Mouse (Mus musculus): ENCODE measurements around the gene Olfr1500. TPM values are rescaled to one million over a fixed set of nuclear protein-coding genes. Genes with fewer than 3 reads are reported as not detected.
"Not testable (repeated sequence)": the region's sequence is repeated elsewhere in the genome, so short reads cannot be mapped to it uniquely, and the experiment has no call there.

The Olfr1500 gene
- polyA plus RNA-seq (2015; fragmentation: Nextera tagmentation; extraction: Ambion mirVana): not detected in 2 replicates

DNA sequence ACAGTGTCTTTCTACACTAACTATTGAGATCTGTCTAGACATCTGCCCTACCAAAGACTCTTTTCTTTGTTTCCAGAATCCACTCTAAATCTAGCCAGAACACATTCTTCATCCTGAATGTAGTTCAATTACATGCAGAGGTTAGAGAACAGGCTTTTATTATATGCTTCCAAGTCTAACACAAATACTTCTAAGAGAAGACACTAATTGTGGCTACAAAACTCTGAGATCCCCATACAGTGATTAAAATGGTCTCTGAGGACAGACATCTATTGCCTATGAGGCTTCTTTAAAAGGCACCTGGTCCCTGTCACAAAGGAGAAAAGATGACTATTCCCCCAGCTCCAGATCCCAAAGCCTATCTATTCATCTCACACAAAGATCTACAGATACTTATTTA lies at the start of gene Olfr1500:
Gene Olfr1500, minus strand, starts transcription at position 101 of the 400 bp plus-strand sequence.
- Histone ChIP-seq H3K9ac (ENCODE audit: low read depth, low read length) (no peak within 1 kb of the TSS), H3K4me2 (ENCODE audit: low read depth, low read length) (no peak within 1 kb of the TSS), H3K27me3 (replicated peaks; ENCODE audit: control insufficient read depth, insufficient read depth, low read length) (no peaks in the 10 kb centered on the region), H3K4me3 (ENCODE audit: low read length) (no peak within 1 kb of the TSS), H3K9me3 (ENCODE audit: control insufficient read depth, low read length) (no peaks in the 10 kb centered on the region), H3K36me3 (ENCODE audit: control insufficient read depth, insufficient read depth, low read length) (no peaks in the 10 kb centered on the region), H3K27ac (ENCODE audit: low read length) (no peak within 1 kb of the TSS), H3K4me1 (ENCODE audit: control insufficient read depth, insufficient read depth, low read length) (no peaks in the 10 kb centered on the region)
- ATAC-seq: no peak

GRCm38 (mm10) chr19:13861495-13861894 lies 31.2 kb upstream of the Olfr1500 start, which contains the start of gene Olfr1502:
Gene Olfr1502, plus strand, starts transcription at chr19:13861795.
- WGBS: 93% methylated on average over 1 of the region's 1 CpGs

GRCm38 (mm10) chr19:13850592-13850991 lies 20.3 kb upstream of the Olfr1500 start, which contains the start of gene Olfr1501:
Gene Olfr1501, minus strand, starts transcription at chr19:13850692.
- not testable (repeated sequence) for H3K9ac ChIP-seq (ENCODE audit: low read depth, low read length); H3K4me2 ChIP-seq (ENCODE audit: low read depth, low read length); H3K9me3 ChIP-seq (ENCODE audit: control insufficient read depth, low read length); H3K36me3 ChIP-seq (ENCODE audit: control insufficient read depth, insufficient read depth, low read length); ATAC-seq; H3K4me1 ChIP-seq (ENCODE audit: control insufficient read depth, insufficient read depth, low read length); H3K4me3 ChIP-seq (ENCODE audit: low read length); H3K27ac ChIP-seq (ENCODE audit: low read length); H3K27me3 ChIP-seq (replicated peaks; ENCODE audit: control insufficient read depth, insufficient read depth, low read length)

More at GRCm38 (mm10) chr19:13861495-13861894, 31.2 kb upstream of the Olfr1500 start, which contains the start of gene Olfr1502:
- Histone ChIP-seq H3K4me2 (ENCODE audit: low read depth, low read length) (no peak within 1 kb of the TSS), H3K36me3 (ENCODE audit: control insufficient read depth, insufficient read depth, low read length) (no peaks in the 10 kb centered on the region), H3K4me1 (ENCODE audit: control insufficient read depth, insufficient read depth, low read length) (no peaks in the 10 kb centered on the region), H3K27ac (ENCODE audit: low read length) (no peak within 1 kb of the TSS), H3K4me3 (ENCODE audit: low read length) (no peak within 1 kb of the TSS), H3K9me3 (ENCODE audit: control insufficient read depth, low read length) (no peaks in the 10 kb centered on the region), H3K9ac (ENCODE audit: low read depth, low read length) (no peak within 1 kb of the TSS), H3K27me3 (replicated peaks; ENCODE audit: control insufficient read depth, insufficient read depth, low read length) (no peaks in the 10 kb centered on the region)
- ATAC-seq: no peak

GRCm38 (mm10) chr19:13828447-13828846 lies 1.8 kb downstream of the Olfr1500 start:
- WGBS: 79% methylated on average over 3 of the region's 3 CpGs
- H3K9me3 ChIP-seq (ENCODE audit: control insufficient read depth, low read length): no peaks in the 10 kb centered on the region
- H3K27ac ChIP-seq (ENCODE audit: low read length): no peak overlapping the region
- no peaks in the 10 kb centered on the region for H3K27me3 ChIP-seq (replicated peaks; ENCODE audit: control insufficient read depth, insufficient read depth, low read length)
- H3K36me3 ChIP-seq (ENCODE audit: control insufficient read depth, insufficient read depth, low read length): no peaks in the 10 kb centered on the region
- H3K9ac ChIP-seq (ENCODE audit: low read depth, low read length): no peak overlapping the region
- no peak overlapping the region for H3K4me3 ChIP-seq (ENCODE audit: low read length)
- no peak for ATAC-seq
- no peaks in the 10 kb centered on the region for H3K4me1 ChIP-seq (ENCODE audit: control insufficient read depth, insufficient read depth, low read length)
- no peak overlapping the region for H3K4me2 ChIP-seq (ENCODE audit: low read depth, low read length)

- no peak for ATAC-seq
- Histone ChIP-seq H3K27me3 (replicated peaks; ENCODE audit: control insufficient read depth, insufficient read depth, low read length) (no peaks in the 10 kb centered on the region), H3K4me2 (ENCODE audit: low read depth, low read length) (no peak overlapping the region), H3K4me3 (ENCODE audit: low read length) (no peak overlapping the region), H3K9me3 (ENCODE audit: control insufficient read depth, low read length) (no peaks in the 10 kb centered on the region), H3K9ac (ENCODE audit: low read depth, low read length) (no peak overlapping the region), H3K4me1 (ENCODE audit: control insufficient read depth, insufficient read depth, low read length) (no peaks in the 10 kb centered on the region), H3K27ac (ENCODE audit: low read length) (no peak overlapping the region), H3K36me3 (ENCODE audit: control insufficient read depth, insufficient read depth, low read length) (no peaks in the 10 kb centered on the region)
- WGBS: 62% methylated on average over 5 of the region's 5 CpGs
These were observed 9.4 kb downstream of the Olfr1500 start for GRCm38 (mm10) chr19:13820847-13821246.

DNA sequence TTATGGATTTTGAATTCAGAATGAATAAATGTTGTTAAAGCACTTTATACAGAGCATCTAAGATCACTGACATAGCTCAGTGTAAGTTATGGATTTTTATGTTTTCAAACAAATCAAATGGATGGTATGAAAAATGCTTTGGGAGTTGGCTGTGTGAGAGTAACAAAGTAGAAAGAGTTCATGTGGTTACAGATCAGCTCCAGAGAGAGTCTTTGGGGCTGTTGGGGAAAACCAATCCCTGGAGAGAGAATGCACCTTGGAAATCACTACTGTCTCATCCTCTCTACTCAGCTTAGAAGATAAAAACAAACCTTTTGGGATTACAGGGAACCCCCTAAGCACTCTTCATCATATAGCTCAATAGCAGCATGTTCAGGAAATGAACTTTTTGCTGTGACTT lies 10.9 kb downstream of the Olfr1500 start, which contains the start of gene Olfr1499:
Gene Olfr1499, minus strand, starts transcription at position 101 of the 400 bp plus-strand sequence.
- Histone ChIP-seq H3K27me3 (replicated peaks; ENCODE audit: control insufficient read depth, insufficient read depth, low read length) (no peaks in the 10 kb centered on the region), H3K27ac (ENCODE audit: low read length) (no peak within 1 kb of the TSS), H3K9ac (ENCODE audit: low read depth, low read length) (no peak within 1 kb of the TSS), H3K9me3 (ENCODE audit: control insufficient read depth, low read length) (no peaks in the 10 kb centered on the region), H3K36me3 (ENCODE audit: control insufficient read depth, insufficient read depth, low read length) (no peaks in the 10 kb centered on the region), H3K4me3 (ENCODE audit: low read length) (no peak within 1 kb of the TSS), H3K4me1 (ENCODE audit: control insufficient read depth, insufficient read depth, low read length) (no peaks in the 10 kb centered on the region), H3K4me2 (ENCODE audit: low read depth, low read length) (no peak within 1 kb of the TSS)
- no peak for ATAC-seq

DNA sequence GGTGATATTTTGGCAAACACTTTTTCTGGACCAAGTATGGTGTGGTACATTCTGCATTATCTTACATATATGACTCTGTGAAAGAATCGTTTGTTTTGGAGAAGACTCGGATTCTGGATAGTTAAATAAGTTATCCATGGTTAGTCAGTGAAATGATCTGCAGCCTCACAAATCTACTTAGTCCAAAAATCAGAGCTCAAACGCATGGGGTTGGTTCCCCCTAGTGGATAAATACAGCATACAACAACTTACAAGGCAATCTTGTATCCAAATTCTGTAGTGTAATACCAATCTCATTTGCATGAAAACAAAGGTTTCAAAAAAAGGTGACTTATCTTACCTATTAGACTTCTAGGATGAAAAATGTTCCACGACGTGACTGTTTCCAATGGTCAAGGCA lies 11.5 kb downstream of the Olfr1500 start:
- H3K36me3 ChIP-seq (ENCODE audit: control insufficient read depth, insufficient read depth, low read length): no peaks in the 10 kb centered on the region
- H3K9ac ChIP-seq (ENCODE audit: low read depth, low read length): no peak overlapping the region
- H3K9me3 ChIP-seq (ENCODE audit: control insufficient read depth, low read length): no peaks in the 10 kb centered on the region
- H3K27ac ChIP-seq (ENCODE audit: low read length): no peak overlapping the region
- ATAC-seq: no peak
- no peaks in the 10 kb centered on the region for H3K27me3 ChIP-seq (replicated peaks; ENCODE audit: control insufficient read depth, insufficient read depth, low read length)
- no peak overlapping the region for H3K4me2 ChIP-seq (ENCODE audit: low read depth, low read length)
- WGBS: 32% methylated on average over 5 of the region's 5 CpGs
- no peaks in the 10 kb centered on the region for H3K4me1 ChIP-seq (ENCODE audit: control insufficient read depth, insufficient read depth, low read length)
- H3K4me3 ChIP-seq (ENCODE audit: low read length): no peak overlapping the region

GRCm38 (mm10) chr19:13812823-13813222 lies 17.5 kb downstream of the Olfr1500 start:
- Histone ChIP-seq H3K9me3 (ENCODE audit: control insufficient read depth, low read length) (no peaks in the 10 kb centered on the region), H3K4me3 (ENCODE audit: low read length) (no peak overlapping the region)

DNA sequence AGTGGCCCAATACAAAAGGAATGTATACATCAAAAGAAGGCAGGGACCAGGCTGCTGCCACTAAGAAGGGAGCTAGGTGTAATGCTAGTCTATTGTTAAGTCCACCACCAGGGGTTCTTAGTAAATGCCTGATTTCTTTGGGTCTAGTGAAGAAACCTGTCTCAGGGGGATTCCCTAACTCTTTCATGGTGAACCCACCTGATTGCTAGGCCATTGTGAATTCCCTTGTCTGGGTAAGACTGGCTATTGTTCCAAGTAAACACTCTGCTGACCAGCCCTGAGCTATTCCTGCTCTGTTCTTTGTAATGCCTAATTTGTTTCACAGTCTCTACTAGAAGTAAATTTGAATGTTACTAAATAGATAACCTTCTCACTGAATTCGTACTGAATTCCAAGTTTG lies 24.8 kb downstream of the Olfr1500 start:
- H3K36me3 ChIP-seq (ENCODE audit: control insufficient read depth, insufficient read depth, low read length); ATAC-seq; H3K27ac ChIP-seq (ENCODE audit: low read length); H3K4me1 ChIP-seq (ENCODE audit: control insufficient read depth, insufficient read depth, low read length); H3K9ac ChIP-seq (ENCODE audit: low read depth, low read length); H3K4me3 ChIP-seq (ENCODE audit: low read length); H3K27me3 ChIP-seq (replicated peaks; ENCODE audit: control insufficient read depth, insufficient read depth, low read length); H3K4me2 ChIP-seq (ENCODE audit: low read depth, low read length); H3K9me3 ChIP-seq (ENCODE audit: control insufficient read depth, low read length): not testable (repeated sequence)
- 67% methylated on average over 1 of the region's 1 CpGs for WGBS

More at GRCm38 (mm10) chr19:13812823-13813222, 17.5 kb downstream of the Olfr1500 start:
- no peak for ATAC-seq
- WGBS: 51% methylated on average over 2 of the region's 2 CpGs
- H3K9ac ChIP-seq (ENCODE audit: low read depth, low read length): no peak overlapping the region
- H3K27ac ChIP-seq (ENCODE audit: low read length): no peak overlapping the region
- no peak overlapping the region for H3K4me2 ChIP-seq (ENCODE audit: low read depth, low read length)
- no peaks in the 10 kb centered on the region for H3K36me3 ChIP-seq (ENCODE audit: control insufficient read depth, insufficient read depth, low read length)
- H3K4me1 ChIP-seq (ENCODE audit: control insufficient read depth, insufficient read depth, low read length): no peaks in the 10 kb centered on the region
- H3K27me3 ChIP-seq (replicated peaks; ENCODE audit: control insufficient read depth, insufficient read depth, low read length): no peaks in the 10 kb centered on the region

DNA sequence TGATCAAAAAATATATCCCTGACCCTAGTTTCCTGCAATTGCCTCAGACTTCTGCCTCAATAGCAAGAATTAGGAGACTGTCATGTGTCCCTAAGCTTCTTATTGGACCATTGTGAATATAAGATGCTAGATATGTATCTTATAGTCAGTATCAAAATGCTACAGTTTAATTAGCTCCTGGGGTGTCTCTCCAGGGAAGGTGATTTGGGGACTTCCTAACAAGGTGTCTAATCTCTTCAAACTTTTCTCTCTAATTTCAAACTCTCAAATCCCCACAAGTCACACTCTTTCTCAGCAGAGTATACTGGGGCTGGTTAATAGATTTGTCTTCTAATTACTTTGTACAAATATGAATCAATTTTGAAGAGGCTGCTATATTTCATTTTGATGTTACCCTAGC lies 32.2 kb downstream of the Olfr1500 start, which contains the start of gene Olfr1497:
Gene Olfr1497, minus strand, starts transcription at position 101 of the 400 bp plus-strand sequence.
- H3K9me3 ChIP-seq (ENCODE audit: control insufficient read depth, low read length): no peaks in the 10 kb centered on the region
- no peak within 1 kb of the TSS for H3K4me3 ChIP-seq (ENCODE audit: low read length)
- H3K27ac ChIP-seq (ENCODE audit: low read length): no peak within 1 kb of the TSS
- no peaks in the 10 kb centered on the region for H3K27me3 ChIP-seq (replicated peaks; ENCODE audit: control insufficient read depth, insufficient read depth, low read length)
- H3K4me1 ChIP-seq (ENCODE audit: control insufficient read depth, insufficient read depth, low read length): no peaks in the 10 kb centered on the region
- ATAC-seq: no peak
- H3K4me2 ChIP-seq (ENCODE audit: low read depth, low read length): no peak within 1 kb of the TSS
- no peaks in the 10 kb centered on the region for H3K36me3 ChIP-seq (ENCODE audit: control insufficient read depth, insufficient read depth, low read length)
- H3K9ac ChIP-seq (ENCODE audit: low read depth, low read length): no peak within 1 kb of the TSS

All from intestine, embryonic 16.5 days (tissue).